Mouse (Mus musculus) naive thymus-derived CD4-positive, alpha-beta T cell, adult 5 months (primary cell): ENCODE results near the gene Gpr179. TPM values are rescaled to one million over a fixed set of nuclear protein-coding genes. Genes with fewer than 3 reads are reported as not detected.

Source experiments
- polyA plus RNA-seq: library from polyadenylated mRNA; unstranded; fragments of 100-300 nt; shearing (Covaris generic); gene quantifications from one replicate; pipeline ENCODE4 v1.2.1, GENCODE M21; 2017

The Gpr179 gene
- 0.14 TPM for polyA plus RNA-seq

GRCm38 (mm10) chr11:97352027-97352684 lies at the start of gene Gpr179:
Gene Gpr179, minus strand, starts transcription at chr11:97352077.

GRCm38 (mm10) chr11:97361948-97362648 lies 10.2 kb upstream of the Gpr179 start, which contains the start of gene Socs7:
Gene Socs7, plus strand, starts transcription at chr11:97362551.

GRCm38 (mm10) chr11:97315504-97316503 lies 36.1 kb downstream of the Gpr179 start, which contains the start of gene Mrpl45:
Gene Mrpl45, plus strand, starts transcription at chr11:97315716.

Other genes starting within 250 kb of the Gpr179 start
- gene Tbx21, start 236.7 kb downstream of the Gpr179 start, polyA plus RNA-seq, result 0.46 TPM
- not detected for gene Tbkbp1, start 200.6 kb downstream of the Gpr179 start, polyA plus RNA-seq
- gene Kpnb1, start 164.2 kb downstream of the Gpr179 start, polyA plus RNA-seq, result 26.6 TPM
- 61.6 TPM for gene Npepps, start 71.4 kb downstream of the Gpr179 start, polyA plus RNA-seq
- 14.1 TPM for gene Mrpl45, start 36.4 kb downstream of the Gpr179 start, polyA plus RNA-seq
- 1.5 TPM for gene Socs7, start 10.5 kb upstream of the Gpr179 start, polyA plus RNA-seq
- not detected for gene Arhgap23, start 63.5 kb upstream of the Gpr179 start, polyA plus RNA-seq
- not detected for gene 4933428G20Rik, start 148.3 kb upstream of the Gpr179 start, polyA plus RNA-seq
- not detected for gene Srcin1, start 224.1 kb upstream of the Gpr179 start, polyA plus RNA-seq